Mouse (Mus musculus) hematopoietic stem cell, adult 5-6 weeks (primary cell): ENCODE data around the gene Tspan17. TPM values are rescaled to one million over a fixed set of nuclear protein-coding genes. Genes with fewer than 3 reads are reported as not detected.
"Not testable (repeated sequence)": the region's sequence is repeated elsewhere in the genome, so short reads cannot be mapped to it uniquely, and the experiment has no call there.

Source experiments
- ATAC-seq, 2 experiments: fragments of 125-278 bp in 1 of 2; replicated peaks in 1 of 2; 2 replicates each; pipeline ENCODE4 v1.8.0; 2016 to 2017; ENCODE audit warnings: inconsistent platforms in 2 of 2, mild to moderate bottlenecking in 2 of 2, moderate number of reproducible peaks in 2 of 2, low read depth in 1 of 2, moderate TSS enrichment in 1 of 2; ENCODE audit not compliant: low FRiP score in 2 of 2, poor library complexity in 2 of 2, severe bottlenecking in 2 of 2, insufficient read depth in 1 of 2, low TSS enrichment in 1 of 2
- total RNA-seq: library from RNA; stranded (forward); fragments of 172-1452, 232-1000 nt; gene quantifications from 2 replicates; pipeline ENCODE4 v1.2.3, GENCODE M21; 2017

The Tspan17 gene
- total RNA-seq, 1 experiment from 2014 or later, result not detected

- no peak for ATAC-seq
These were observed 30.3 kb upstream of the Tspan17 start for GRCm38 (mm10) chr13:54758756-54759470.

- no peak for ATAC-seq
These were observed 29.7 kb upstream of the Tspan17 start for GRCm38 (mm10) chr13:54759496-54759895.

GRCm38 (mm10) chr13:54760164-54760795 is 28.9 kb upstream of the Tspan17 start:
- ATAC-seq, result no peak

- no peak for ATAC-seq
These were observed 28.3 kb upstream of the Tspan17 start for GRCm38 (mm10) chr13:54760906-54761305.

- no peak for ATAC-seq
These were observed 23.6 kb upstream of the Tspan17 start for GRCm38 (mm10) chr13:54765281-54766191.

- ATAC-seq, result peak; percentile 37 to 62
These were observed 22.9 kb upstream of the Tspan17 start, which contains the start of gene Sncb for GRCm38 (mm10) chr13:54766192-54766768. Gene Sncb (minus strand): TSS chr13:54766595.

GRCm38 (mm10) chr13:54767012-54767411 is 22.2 kb upstream of the Tspan17 start:
- ATAC-seq, result no peak

GRCm38 (mm10) chr13:54780592-54780991 is 8.6 kb upstream of the Tspan17 start:
- ATAC-seq, result no peak

- no peak; a peak in 1 of 4 replicates for ATAC-seq
These were observed 8.1 kb upstream of the Tspan17 start for GRCm38 (mm10) chr13:54781086-54781485.

- ATAC-seq, result no peak
These were observed 5.9 kb upstream of the Tspan17 start for GRCm38 (mm10) chr13:54783235-54783634.

GRCm38 (mm10) chr13:54783698-54784097 is 5.5 kb upstream of the Tspan17 start, which contains the start of gene Eif4e1b:
Gene Eif4e1b (plus strand): TSS chr13:54783998.
- no peak for ATAC-seq

- not testable (repeated sequence) for ATAC-seq
These were observed 1.6 kb upstream of the Tspan17 start for GRCm38 (mm10) chr13:54787591-54787990.

GRCm38 (mm10) chr13:54789561-54790397 is 602 bp downstream of the Tspan17 start:
- no peak for ATAC-seq

GRCm38 (mm10) chr13:54792259-54793230 is 3.4 kb downstream of the Tspan17 start:
- ATAC-seq, result no peak

GRCm38 (mm10) chr13:54794002-54794577 is 4.9 kb downstream of the Tspan17 start:
- no peak for ATAC-seq
